Mouse (Mus musculus): ENCODE results near the gene Nat10.

DNA sequence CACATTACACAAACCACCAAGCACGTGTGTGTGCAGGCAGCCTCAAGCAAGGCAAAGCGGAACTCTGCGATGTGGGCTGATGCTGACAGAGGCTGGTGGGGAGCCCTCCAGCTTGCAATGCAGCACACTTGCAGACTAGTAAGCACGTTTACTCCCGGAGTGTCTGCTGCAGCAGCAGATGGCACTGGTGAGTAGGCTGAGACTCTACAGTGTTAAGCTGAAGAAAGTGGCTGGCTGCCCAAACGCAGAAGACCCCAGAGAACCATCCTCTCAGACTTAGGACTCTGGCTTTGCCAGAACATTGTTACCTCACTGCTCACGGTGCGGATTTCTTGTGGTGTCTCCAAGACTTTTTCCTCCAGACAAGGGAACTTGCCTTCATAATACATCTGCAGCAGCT lies 30.1 kb downstream of the Nat10 start:
- TF ChIP-seq CTCF (IDR thresholded peaks at IDR 0.05; ENCODE audit: low read depth) (no peak), EP300 (optimal IDR thresholded peaks at IDR 0.05) (no peak)
